Comparison of ENCODE assay signal across 8 mouse cellular contexts in genomic region chr1:88699856-88700791, GRCm38 (mm10). TPM values are rescaled to one million over a fixed set of nuclear protein-coding genes. Genes with fewer than 3 reads are reported as not detected.
A peak's percentile ranks its signal among the peaks of the same experiment; 100 is the strongest.
DNase-seq lines count a peak whose midpoint lies in the region; ATAC-seq lines count a peak whose summit lies in the region.

No protein-coding gene starts in this region.

- no peaks in the 10 kb centered on the region for H3K36me3 ChIP-seq in forebrain, embryonic 11.5 days (ENCODE audit: control insufficient read depth, insufficient read depth, low read length)
- H3K36me3 ChIP-seq in hindbrain, embryonic 16.5 days (ENCODE audit: control insufficient read depth, insufficient read depth, low read length) = peaks cover 2% of the 10 kb centered on the region; the same call in 1 of the 2 replicates
- no peaks in the 10 kb centered on the region for H3K36me3 ChIP-seq in liver, embryonic 13.5 days
- H3K36me3 ChIP-seq in neural tube, embryonic 12.5 days = peaks cover 11% of the 10 kb centered on the region

- H3K4me2 ChIP-seq in forebrain, embryonic 11.5 days (ENCODE audit: low read depth, low read length, severe bottlenecking) = peak overlapping the region; percentile 81
- H3K4me2 ChIP-seq in hindbrain, embryonic 16.5 days (ENCODE audit: low read length) = peak overlapping the region; percentile 89
- H3K4me2 ChIP-seq in liver, embryonic 13.5 days = peak overlapping the region; percentile 81
- H3K4me2 ChIP-seq in neural tube, embryonic 12.5 days (replicated peaks) = peak overlapping the region; percentile 69

- under 1% methylated on average over 25 of the region's 25 CpGs for WGBS in forebrain, embryonic 11.5 days
- WGBS in hindbrain, embryonic 16.5 days = 5% methylated on average over 25 of the region's 25 CpGs
- WGBS in liver, embryonic 13.5 days (ENCODE audit: insufficient replicate concordance) = 31% methylated on average over 25 of the region's 25 CpGs
- 3% methylated on average over 25 of the region's 25 CpGs for WGBS in neural tube, embryonic 12.5 days

- peak overlapping the region; percentile 92 for H3K27ac ChIP-seq in forebrain, embryonic 11.5 days (ENCODE audit: low read depth, low read length)
- peak overlapping the region; percentile 97 for H3K27ac ChIP-seq in hindbrain, embryonic 16.5 days (ENCODE audit: low read depth, low read length)
- H3K27ac ChIP-seq in liver, embryonic 13.5 days = no peak overlapping the region
- peak overlapping the region; percentile 96 for H3K27ac ChIP-seq in neural tube, embryonic 12.5 days

- DNase-seq in frontal cortex, postnatal 10 days (ENCODE audit: low spot score in 2 of 2) = peak; percentile 48 to 49
- peak; percentile 22 for DNase-seq in adrenal gland, postnatal 25 days
- peak; percentile 84 for DNase-seq in forebrain, embryonic 11.5 days (ENCODE audit: low spot score)
- DNase-seq in liver, embryonic 13.5 days = no peak

- 0 out of 2 replicates have a peak, but pooled peaks cover 2% of the 10 kb centered on the region for H3K4me1 ChIP-seq in forebrain, embryonic 11.5 days (replicated peaks; ENCODE audit: control insufficient read depth, insufficient read depth, low read length)
- H3K4me1 ChIP-seq in hindbrain, embryonic 16.5 days (ENCODE audit: control insufficient read depth, insufficient read depth, low read depth, low read length) = peaks cover 19% of the 10 kb centered on the region
- peaks cover 17% of the 10 kb centered on the region for H3K4me1 ChIP-seq in liver, embryonic 13.5 days (replicated peaks)
- H3K4me1 ChIP-seq in neural tube, embryonic 12.5 days = peaks cover 20% of the 10 kb centered on the region

- peak overlapping the region; percentile 89 for H3K4me3 ChIP-seq in forebrain, embryonic 11.5 days (ENCODE audit: low read depth, low read length)
- peak overlapping the region; percentile 94 for H3K4me3 ChIP-seq in hindbrain, embryonic 16.5 days (ENCODE audit: low read length)
- H3K4me3 ChIP-seq in liver, embryonic 13.5 days (replicated peaks) = peak overlapping the region; percentile 63
- peak overlapping the region; percentile 99 for H3K4me3 ChIP-seq in neural tube, embryonic 12.5 days

- no peak for ATAC-seq in frontal cortex, adult (ENCODE audit: low TSS enrichment)
- peak; percentile 26; the same call in 1 of the 2 replicates for ATAC-seq in forebrain, embryonic 11.5 days (replicated peaks; ENCODE audit: low FRiP score)
- ATAC-seq in hindbrain, embryonic 16.5 days = peak; percentile 25
- no peak for ATAC-seq in liver, embryonic 13.5 days (ENCODE audit: low read depth)
- ATAC-seq in neural tube, embryonic 12.5 days (ENCODE audit: low FRiP score, low read depth) = peak; percentile 8; the same call in 1 of the 2 replicates
- ATAC-seq in erythroid progenitor cell, adult 5-6 weeks (replicated peaks; ENCODE audit: low FRiP score, poor library complexity, severe bottlenecking) = no peak

- H3K27me3 ChIP-seq in forebrain, embryonic 11.5 days (ENCODE audit: control insufficient read depth, insufficient read depth, low read length) = no peaks in the 10 kb centered on the region; the same call in 1 of the 2 replicates
- H3K27me3 ChIP-seq in hindbrain, embryonic 16.5 days (replicated peaks; ENCODE audit: control insufficient read depth, insufficient read depth, low read length) = no peaks in the 10 kb centered on the region
- H3K27me3 ChIP-seq in liver, embryonic 13.5 days = peaks cover 59% of the 10 kb centered on the region
- H3K27me3 ChIP-seq in neural tube, embryonic 12.5 days (replicated peaks) = no peaks in the 10 kb centered on the region

- peak overlapping the region; percentile 98 for H3K9ac ChIP-seq in forebrain, embryonic 11.5 days (ENCODE audit: low read length)
- peak overlapping the region; percentile 98 for H3K9ac ChIP-seq in hindbrain, embryonic 16.5 days (ENCODE audit: low read depth, low read length)
- no peak overlapping the region; the same call in 1 of the 2 replicates for H3K9ac ChIP-seq in liver, embryonic 13.5 days
- H3K9ac ChIP-seq in neural tube, embryonic 12.5 days = peak overlapping the region; percentile 98

- H3K9me3 ChIP-seq in forebrain, embryonic 11.5 days (ENCODE audit: control insufficient read depth, low read length) = no peaks in the 10 kb centered on the region
- H3K9me3 ChIP-seq in hindbrain, embryonic 16.5 days (ENCODE audit: control insufficient read depth, low read length) = no peaks in the 10 kb centered on the region
- no peaks in the 10 kb centered on the region for H3K9me3 ChIP-seq in liver, embryonic 13.5 days (replicated peaks)
- no peaks in the 10 kb centered on the region for H3K9me3 ChIP-seq in neural tube, embryonic 12.5 days

RNA-seq across cellular contexts. Expression of gene Arl4c, which starts 1.9 kb away (rescaled TPM):
- 11.0 and 12.0 TPM in 2 replicates for total RNA-seq in adrenal gland, postnatal 25 days (2021)
- polyA plus RNA-seq in forebrain, embryonic 11.5 days (2014; fragmentation: Nextera tagmentation; extraction: Ambion mirVana) = 9.2 and 13.3 TPM in 2 replicates
- polyA plus RNA-seq in hindbrain, embryonic 16.5 days (2015; fragmentation: Nextera tagmentation; extraction: Ambion mirVana) = 37.7 and 41.2 TPM in 2 replicates
- 0.79 and 0.83 TPM in 2 replicates for polyA plus RNA-seq in liver, embryonic 13.5 days (2015; fragmentation: Nextera tagmentation; extraction: Ambion mirVana)
- 44.0 and 47.5 TPM in 2 replicates for polyA plus RNA-seq in neural tube, embryonic 12.5 days (2016; fragmentation: Nextera tagmentation; extraction: Ambion mirVana)
- total RNA-seq in erythroid progenitor cell, adult 5-6 weeks (2015; ENCODE audit: low replicate concordance) = 2.9 and 4.0 TPM in 2 replicates
- total RNA-seq in erythroid progenitor cell, adult 5-6 weeks (2017; ENCODE audit: low replicate concordance) = 2.6 and 4.7 TPM in 2 replicates

Comparison
In these comparisons a context has a peak if more than half of its experiments do, and no peak if none do; other contexts are left out.
1. ATAC-seq: peak in forebrain, embryonic 11.5 days (single experiment), hindbrain, embryonic 16.5 days (single experiment) and neural tube, embryonic 12.5 days (single experiment); none in frontal cortex, adult (single experiment), liver, embryonic 13.5 days (single experiment) and erythroid progenitor cell, adult 5-6 weeks (single experiment).
2. Peak in every context shown above with its lines, with median percentiles within 50 percentile points of each other: H3K4me2 ChIP-seq and H3K4me3 ChIP-seq.